Comparison of ENCODE assay signal across 9 mouse cellular contexts in genomic region chr19:57482815-57483214, GRCm38 (mm10). TPM values are rescaled to one million over a fixed set of nuclear protein-coding genes. Genes with fewer than 3 reads are reported as not detected.
DNase-seq lines count a peak whose midpoint lies in the region; ATAC-seq and TF ChIP-seq lines count a peak whose summit lies in the region.
"Had no signal": no experiment of that assay in that cellular context is flagged by ENCODE, and none has a peak within 500 bp of the region (broad histone marks: within the 10 kb centered on the region; RNA-seq: fewer than 3 reads in every experiment).

No protein-coding gene starts in this region.

- no peak overlapping the region for H3K9ac ChIP-seq in liver, embryonic 11.5 days (ENCODE audit: low read depth, low read length)
- H3K9ac ChIP-seq: neural tube, embryonic 12.5 days had no signal

- H3K27me3 ChIP-seq in liver, embryonic 11.5 days (replicated peaks; ENCODE audit: control insufficient read depth, insufficient read depth, low read length) = no peaks in the 10 kb centered on the region
- H3K27me3 ChIP-seq in thymus, adult 2 months (ENCODE audit: control insufficient read depth, insufficient read depth, low read length) = no peaks in the 10 kb centered on the region
- H3K27me3 ChIP-seq: neural tube, embryonic 12.5 days had no signal

- DNase-seq in liver = peak; percentile 29
- no peak for DNase-seq in liver, embryonic 11.5 days (ENCODE audit: low spot score)
- peak; percentile 49 for DNase-seq in NIH3T3 (ENCODE audit: low read depth)
- peak; percentile 20 for DNase-seq in cerebellum, adult 11-12 months
- DNase-seq in heart, postnatal 4 days = peak; percentile 76
- peak; percentile 71 to 80 for DNase-seq in lung, postnatal 4 days
- DNase-seq in thymus, adult 2 months = peak; percentile 66
- no peak for DNase-seq in frontal cortex, postnatal 36 days (ENCODE audit: low spot score in 2 of 2)

- TF ChIP-seq CTCF in thymus, adult 2 months (IDR thresholded peaks at IDR 0.05; ENCODE audit: borderline replicate concordance, control insufficient read depth, extremely low read depth, insufficient read depth, low read length, poor library complexity) = peak; percentile 81; the same call in 1 of the 2 replicates

- H3K9me3 ChIP-seq in liver, embryonic 11.5 days (ENCODE audit: control insufficient read depth, low read length) = no peaks in the 10 kb centered on the region
- H3K9me3 ChIP-seq: neural tube, embryonic 12.5 days had no signal

- H3K4me2 ChIP-seq in liver, embryonic 11.5 days = no peak overlapping the region
- H3K4me2 ChIP-seq: neural tube, embryonic 12.5 days had no signal

- no peak for TF ChIP-seq POLR2A in thymus, adult 2 months (IDR thresholded peaks at IDR 0.05; ENCODE audit: control insufficient read depth, extremely low read depth, insufficient read depth, low read length, poor library complexity)

- 0 out of 2 replicates have a peak, but pooled peaks cover 3% of the 10 kb centered on the region for H3K4me1 ChIP-seq in liver, embryonic 11.5 days (replicated peaks; ENCODE audit: control insufficient read depth, insufficient read depth, low read length)
- peaks cover 3% of the 10 kb centered on the region for H3K4me1 ChIP-seq in thymus, adult 2 months (replicated peaks; ENCODE audit: control insufficient read depth, insufficient read depth, low read length)

- peaks cover 6% of the 10 kb centered on the region for H3K36me3 ChIP-seq in liver, embryonic 11.5 days (ENCODE audit: control insufficient read depth, insufficient read depth, low read length)
- no peaks in the 10 kb centered on the region for H3K36me3 ChIP-seq in thymus, adult 2 months (ENCODE audit: control insufficient read depth, insufficient read depth, low read length)
- H3K36me3 ChIP-seq: neural tube, embryonic 12.5 days had no signal

- 85% methylated on average over 8 of the region's 8 CpGs for WGBS in liver, embryonic 11.5 days
- 55% methylated on average over 8 of the region's 8 CpGs for WGBS in thymus, adult 2 months

- ATAC-seq in liver, embryonic 11.5 days (replicated peaks; ENCODE audit: low FRiP score) = no peak

- no peak overlapping the region for H3K27ac ChIP-seq in liver, embryonic 11.5 days (ENCODE audit: low read depth, low read length)
- no peak overlapping the region for H3K27ac ChIP-seq in thymus, adult 2 months (ENCODE audit: control insufficient read depth, insufficient read depth, low read length)
- H3K27ac ChIP-seq: neural tube, embryonic 12.5 days had no signal

- no peak overlapping the region for H3K4me3 ChIP-seq in liver, embryonic 11.5 days (ENCODE audit: low read depth, low read length)
- H3K4me3 ChIP-seq in thymus, adult 2 months (ENCODE audit: control insufficient read depth, insufficient read depth, low read length) = no peak overlapping the region
- H3K4me3 ChIP-seq: neural tube, embryonic 12.5 days had no signal

RNA-seq across cellular contexts. Expression of gene Trub1, which starts 30.1 kb away (rescaled TPM):
- 27.5 and 28.9 TPM in 2 replicates for polyA plus RNA-seq in liver, embryonic 11.5 days (2014; fragmentation: Nextera tagmentation; extraction: Ambion mirVana)
- total RNA-seq in heart, postnatal 4 days (2021) = 1 to 10 TPM; 6.4 to 7.6 TPM
- polyA plus RNA-seq in thymus, adult 2 months (2012; rRNA removed) = 7.7 and 8.1 TPM in 2 replicates

Comparison
In these comparisons a context has a peak if more than half of its experiments do, and no peak if none do; other contexts are left out.
1. DNase-seq: peak in liver (single experiment), NIH3T3 (single experiment), cerebellum, adult 11-12 months (single experiment), heart, postnatal 4 days (single experiment), lung, postnatal 4 days (2 of 2) and thymus, adult 2 months (single experiment); none in liver, embryonic 11.5 days (single experiment) and frontal cortex, postnatal 36 days (0 of 2).